Mouse (Mus musculus): ENCODE measurements at regions not wholly inside any gene's neighbourhood (a gene's known extent, or its start where the extent isn't known, plus 50 kb on each side); places are given as distances from the start of the nearest gene placed in this dataset.

- peak; percentile 47 for DNase-seq (ENCODE audit: extremely low spot score)
Measured at GRCm38 (mm10) chr6:78165615-78166014, 186.1 kb upstream of the Ctnna2 start.

Measured in embryo, embryonic 9.5 days (tissue).